Mouse (Mus musculus) gastrocnemius, adult 8-10 months (tissue): Measurements from ENCODE around the gene Eml5. TPM values are rescaled to one million over a fixed set of nuclear protein-coding genes. Genes with fewer than 3 reads are reported as not detected.

Experiments used
- DNase-seq, 2 experiments: peaks; one replicate each; pipeline ENCODE4 v3.0.0; 2022; ENCODE audit warnings: low spot score in 2 of 2
- total RNA-seq, 4 experiments: library from RNA; stranded (reverse); gene quantifications; 2 replicates each; pipeline ENCODE4 v1.2.4; 2022

Gene Eml5
- total RNA-seq, result 1 to 10 TPM; 1.7 to 4.7 (median 3.0) TPM

DNA sequence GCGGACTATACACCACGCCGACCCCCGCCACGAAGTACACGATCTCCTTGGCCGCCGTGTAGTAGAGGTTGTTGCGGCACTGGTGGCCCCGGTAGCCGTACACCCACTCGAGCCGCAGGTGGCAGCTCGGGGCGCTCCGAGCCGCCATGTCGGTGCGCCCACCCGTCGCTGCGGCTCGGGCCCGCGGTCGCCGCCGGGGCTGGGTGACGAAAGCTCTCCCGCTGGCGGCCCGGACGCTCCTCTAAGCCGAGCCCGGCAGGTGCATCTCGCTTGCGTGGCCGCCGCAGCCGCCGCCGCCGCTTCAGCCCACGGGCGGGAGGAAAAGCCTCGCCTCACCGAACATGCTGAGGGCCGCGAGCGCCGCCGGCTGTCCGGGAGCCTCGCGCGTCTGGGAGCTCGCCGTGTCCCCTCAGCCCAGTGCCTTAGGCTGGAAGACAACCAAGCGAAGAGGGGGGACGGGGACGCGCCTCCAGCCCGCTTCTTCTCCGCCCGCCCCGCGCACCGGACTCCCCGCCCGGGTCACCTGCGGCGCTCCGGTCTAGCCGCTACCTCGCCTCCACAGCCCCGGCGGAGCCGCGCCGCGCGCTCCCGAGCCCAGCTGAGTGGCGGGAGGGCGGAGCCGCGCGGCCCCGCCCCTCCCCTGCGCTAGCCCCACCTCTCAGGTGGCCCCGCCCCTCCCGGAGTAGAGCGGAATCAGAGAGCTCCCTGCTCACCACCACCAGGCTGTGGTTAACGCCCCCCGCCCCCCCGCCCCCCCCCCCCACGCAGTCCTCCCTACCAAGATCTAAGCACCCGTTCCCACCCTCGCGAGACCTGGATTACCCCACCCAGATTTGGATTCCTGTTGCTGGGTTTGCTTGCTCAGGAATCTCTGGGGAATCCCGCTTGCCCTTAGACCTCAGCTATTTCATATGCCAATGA lies at the start of gene Eml5:
TSS of gene Eml5 (minus strand) at position 604 of the 921 bp plus-strand sequence.
- peak; percentile 63 to 68 for DNase-seq

DNA sequence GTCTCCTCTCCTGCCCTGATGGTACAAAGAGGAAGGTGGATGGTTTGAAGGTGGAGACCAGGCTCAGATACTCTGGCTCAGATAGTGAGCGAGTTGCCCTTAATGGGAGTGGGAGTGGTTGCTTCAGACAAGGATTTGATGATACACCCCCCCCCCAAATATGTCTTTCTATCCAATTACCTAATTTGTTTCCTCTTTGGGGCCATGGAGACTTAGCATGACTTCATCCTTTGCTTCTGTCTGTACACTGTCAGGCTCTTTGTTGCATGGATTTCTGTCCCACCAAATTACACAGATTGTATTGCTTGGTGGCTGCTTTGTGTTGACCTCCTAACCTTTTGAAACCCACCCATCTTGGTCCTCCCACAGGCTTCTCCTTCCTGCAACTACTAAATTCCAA lies 31.6 kb upstream of the Eml5 start:
- no peak for DNase-seq

DNA sequence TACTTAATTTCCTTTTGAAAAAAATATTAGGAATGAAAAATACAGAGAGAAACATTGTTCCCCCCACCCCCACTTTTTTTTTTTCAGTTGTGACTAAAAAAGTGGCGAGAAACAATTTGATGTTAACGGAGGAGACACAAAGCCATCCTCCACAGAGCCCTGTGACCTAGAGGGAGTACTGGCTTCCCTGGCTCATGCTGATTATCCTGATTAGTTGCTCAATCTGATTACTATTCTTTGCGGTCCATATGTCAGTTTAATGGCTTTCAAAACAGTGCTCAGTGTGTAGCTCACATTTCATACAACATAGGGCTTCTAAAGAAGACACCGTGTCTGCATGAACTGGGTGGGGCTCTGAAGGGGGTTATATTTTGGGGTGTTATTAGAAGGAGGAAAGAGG lies 31.2 kb upstream of the Eml5 start:
- DNase-seq, result no peak

DNA sequence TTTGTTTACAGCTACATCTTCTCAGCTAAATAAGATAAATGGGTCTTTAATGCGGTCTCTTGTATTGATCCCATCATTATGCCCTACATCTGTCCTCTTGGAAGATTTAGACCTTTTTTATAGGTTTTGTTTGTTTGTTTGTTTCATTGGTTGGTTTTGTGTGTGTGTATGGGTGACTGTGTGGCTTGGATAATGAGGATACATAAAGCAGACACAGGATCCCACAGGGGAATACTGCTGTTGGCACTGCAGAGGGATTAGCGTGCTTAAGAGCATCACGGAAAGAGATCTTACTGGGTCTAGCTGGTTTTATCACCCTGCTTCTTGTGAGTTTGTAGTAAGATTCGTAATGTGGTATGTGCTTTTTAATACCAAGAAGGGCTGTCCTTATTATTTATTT lies 29.9 kb upstream of the Eml5 start:
- DNase-seq, result no peak

DNA sequence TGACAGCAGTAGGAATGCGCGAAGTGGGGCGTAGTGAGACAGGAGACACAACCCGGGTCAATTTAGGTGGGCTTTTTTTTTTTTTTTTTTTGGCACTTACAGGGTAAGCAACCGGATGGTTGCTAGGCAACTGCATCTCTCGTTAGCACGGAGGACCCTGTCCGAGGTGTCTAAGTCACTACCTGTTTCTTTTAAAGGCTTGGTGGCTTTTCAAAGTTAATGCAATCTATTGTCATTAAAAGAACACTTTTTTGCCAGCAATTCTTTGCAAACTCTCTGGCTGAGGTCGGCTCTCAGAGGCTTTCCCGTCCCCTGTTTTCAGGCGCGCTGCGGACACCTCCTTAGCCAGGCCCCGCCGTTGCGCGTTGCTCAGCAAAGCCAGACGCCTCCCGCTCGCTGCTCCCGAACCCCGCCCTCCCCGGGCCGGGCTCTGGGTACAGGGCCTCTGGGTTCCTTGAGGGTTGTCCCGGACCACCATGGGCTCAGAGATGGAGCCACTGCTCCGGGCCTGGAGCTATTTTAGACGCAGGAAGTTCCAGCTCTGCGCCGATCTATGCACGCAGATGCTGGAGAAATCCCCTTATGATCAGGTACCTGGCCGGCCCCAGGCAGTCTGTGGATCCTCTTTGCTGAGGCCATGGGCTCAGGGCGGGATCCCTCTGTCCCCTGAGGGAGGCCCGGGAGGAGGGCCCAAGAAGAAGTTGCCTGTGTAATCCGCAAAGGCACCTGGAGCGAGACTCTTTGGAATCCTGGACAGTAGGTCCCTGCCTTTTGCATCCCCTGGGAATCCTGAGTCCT lies 19.1 kb upstream of the Eml5 start, which contains the start of gene Ttc8:
TSS of gene Ttc8 (plus strand) at position 381 of the 798 bp plus-strand sequence.
- peak; percentile 84 to 85 for DNase-seq

DNA sequence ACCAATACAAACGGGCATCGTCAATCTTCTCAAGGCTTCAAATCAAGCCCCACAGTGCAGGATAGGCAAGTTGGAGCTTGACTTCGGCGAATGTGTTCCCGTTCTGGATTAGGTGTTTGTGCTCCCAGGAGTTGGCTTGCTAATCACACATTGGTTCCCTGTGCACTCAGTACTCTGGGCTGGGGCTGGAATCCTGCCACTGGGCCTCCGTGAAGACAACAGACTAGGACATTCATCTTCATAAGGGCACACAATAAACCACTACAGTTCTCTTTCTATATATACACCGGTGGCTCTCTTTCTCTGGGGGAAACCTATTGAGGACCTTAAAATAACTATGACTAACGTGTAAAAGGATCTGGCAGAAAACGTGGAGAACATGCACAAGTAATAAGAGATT lies 8.8 kb upstream of the Eml5 start:
- DNase-seq, result no peak

DNA sequence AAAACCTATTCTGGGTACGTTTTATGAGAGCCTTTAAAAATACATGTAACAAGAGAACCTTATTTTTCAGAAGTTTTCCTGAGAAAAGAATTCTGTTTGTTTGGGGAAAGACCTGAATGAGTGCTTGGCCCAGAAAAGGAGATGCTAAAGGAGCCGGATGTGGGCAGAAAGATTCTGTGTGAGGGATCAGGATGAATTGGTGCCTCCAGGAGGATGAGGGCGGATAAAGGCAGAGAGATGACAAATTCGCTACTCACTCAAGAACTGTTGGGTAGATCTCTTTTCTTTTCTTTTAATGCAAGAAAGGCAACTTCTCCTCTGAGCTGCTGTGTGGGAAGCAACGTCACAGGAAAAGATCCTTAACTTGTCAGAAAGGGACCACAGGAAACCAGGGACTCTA lies 4.2 kb upstream of the Eml5 start:
- DNase-seq, result no peak

DNA sequence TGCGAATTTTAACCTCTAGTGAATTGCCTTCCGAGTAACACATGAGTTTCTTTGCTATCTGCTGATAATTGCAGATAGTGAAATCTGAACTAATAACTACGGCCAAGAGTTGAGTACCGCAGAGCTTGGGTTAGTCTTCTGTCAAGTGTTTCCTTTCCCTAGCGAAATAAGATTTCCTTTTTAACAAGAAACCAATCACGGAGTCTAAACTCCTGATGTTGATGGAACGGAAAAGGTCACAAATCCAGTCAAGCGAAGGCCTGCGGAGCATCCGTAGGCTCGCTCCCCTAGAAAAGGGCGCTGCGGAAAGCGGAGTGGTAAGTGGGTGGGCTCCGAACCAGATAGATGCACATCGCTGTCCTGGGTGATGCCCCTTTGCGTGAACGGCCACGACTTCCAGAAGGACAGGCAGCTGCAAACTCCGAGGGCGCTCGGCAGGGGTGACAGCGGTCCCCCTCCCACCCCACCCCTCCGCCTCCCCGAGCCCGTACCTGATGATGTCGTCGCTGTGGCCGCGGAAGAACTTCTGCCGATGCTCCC lies 873 bp downstream of the Eml5 start:
- DNase-seq, result peak in 1 of 2 experiments; percentile 4

DNA sequence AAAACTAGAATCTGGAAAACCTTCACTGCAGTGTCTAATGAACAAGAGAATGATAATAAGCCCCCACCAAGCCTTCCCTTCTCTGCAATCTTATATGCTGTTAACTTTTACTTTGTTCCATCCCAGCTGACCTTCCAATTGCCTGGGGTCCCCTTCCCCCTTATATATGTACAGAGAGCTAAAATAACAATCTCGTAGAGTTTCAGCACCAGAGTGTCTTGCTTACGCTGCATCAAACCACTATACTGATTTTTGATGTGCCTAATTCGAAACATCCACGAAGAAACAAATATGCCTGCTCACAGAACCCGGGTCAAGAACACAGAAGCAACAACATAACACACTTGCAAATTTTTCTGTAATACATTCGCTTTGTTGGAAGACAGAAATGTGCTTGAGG lies 1.6 kb downstream of the Eml5 start:
- DNase-seq, result no peak

DNA sequence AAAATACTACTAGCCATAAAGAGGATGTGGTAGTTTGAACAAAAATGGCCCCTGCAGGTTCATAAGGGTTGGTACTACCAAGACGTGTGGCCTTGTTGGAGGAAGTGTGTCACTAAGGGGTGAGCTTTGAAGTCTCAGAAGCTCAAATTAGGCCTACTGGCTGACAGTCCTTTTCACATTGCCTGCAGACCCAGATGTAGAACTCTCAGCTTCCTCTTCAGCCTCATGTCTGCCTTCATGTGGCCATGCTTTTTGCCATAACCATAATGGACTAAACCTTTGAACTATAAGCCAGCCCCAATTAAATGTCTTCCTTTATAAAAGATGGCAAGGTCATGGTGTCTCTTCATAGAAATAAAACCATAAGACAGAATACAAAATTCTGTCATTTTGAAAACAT lies 4.5 kb downstream of the Eml5 start:
- DNase-seq, result no peak

DNA sequence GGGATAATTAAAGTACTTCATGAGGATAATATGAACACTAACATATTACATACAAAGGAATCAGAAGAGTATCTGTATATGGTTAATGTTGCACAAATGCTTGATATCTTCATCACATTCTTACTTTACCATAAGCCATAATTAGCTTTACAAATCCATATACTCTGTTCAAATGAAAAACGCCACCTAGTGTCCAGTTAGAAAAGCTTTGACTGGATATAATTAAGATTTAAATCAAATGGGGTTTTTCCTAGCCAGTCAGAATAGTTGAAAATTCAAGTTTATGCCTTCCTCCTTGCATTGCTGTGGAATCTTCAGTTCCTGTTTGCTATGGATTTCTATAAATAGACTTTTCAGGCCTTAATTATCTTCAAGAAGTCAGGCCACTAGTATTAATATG lies 16.8 kb downstream of the Eml5 start:
- DNase-seq, result no peak

DNA sequence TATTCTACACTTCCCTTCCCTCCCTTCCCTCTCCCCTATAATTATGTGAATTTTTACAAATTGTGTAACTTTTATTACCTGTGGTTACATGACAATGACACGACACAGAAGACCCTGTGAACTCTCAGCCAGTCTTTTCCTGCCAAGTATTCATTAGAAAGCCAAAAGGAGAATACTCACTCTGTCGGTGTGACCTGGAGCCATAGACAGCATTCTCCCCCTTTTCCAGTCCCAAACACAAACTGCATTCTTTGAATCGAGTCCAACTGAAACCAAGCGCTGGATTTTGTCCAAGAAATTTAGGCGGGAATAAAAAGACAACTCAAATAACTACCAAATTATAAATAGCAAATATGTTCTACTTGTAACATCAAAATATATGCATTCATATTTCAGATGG lies 19.5 kb downstream of the Eml5 start:
- DNase-seq, result no peak

DNA sequence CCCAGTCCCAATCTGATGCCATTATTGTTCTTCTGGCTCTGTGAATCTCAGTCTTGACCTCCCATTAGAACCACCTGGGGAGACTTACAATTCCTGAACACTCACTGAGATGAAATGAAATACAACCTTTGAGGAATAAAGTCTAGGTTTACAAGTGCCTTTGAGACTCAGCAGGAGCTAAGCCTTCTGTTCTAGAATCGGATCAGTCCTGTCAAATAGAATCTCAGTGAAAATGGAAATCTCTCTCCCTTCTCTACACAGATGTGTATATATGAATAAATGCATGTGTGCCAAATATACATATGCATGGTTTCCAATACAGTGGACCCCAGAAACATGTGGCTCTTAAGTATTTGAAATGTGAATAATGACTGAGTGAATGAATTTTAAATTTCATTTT lies 22.6 kb downstream of the Eml5 start:
- DNase-seq, result no peak

DNA sequence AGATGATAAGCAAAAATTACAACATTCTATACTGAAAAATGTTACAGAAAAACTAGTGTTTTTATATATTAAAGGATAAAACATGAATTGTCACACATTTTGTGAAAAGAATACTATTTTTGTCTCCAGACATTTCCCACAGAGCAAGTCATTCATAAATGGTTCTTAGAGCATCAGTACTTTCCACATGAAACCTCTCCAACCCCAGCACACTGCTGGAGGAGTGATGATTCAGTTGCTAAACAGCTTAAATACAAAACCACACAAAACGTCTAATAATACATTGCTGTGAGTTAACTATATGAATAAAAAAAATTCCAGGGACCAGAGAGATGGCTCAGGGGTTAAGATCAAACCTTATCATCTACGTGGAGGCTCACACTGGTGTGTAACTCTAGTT lies 26.1 kb downstream of the Eml5 start:
- no peak for DNase-seq

DNA sequence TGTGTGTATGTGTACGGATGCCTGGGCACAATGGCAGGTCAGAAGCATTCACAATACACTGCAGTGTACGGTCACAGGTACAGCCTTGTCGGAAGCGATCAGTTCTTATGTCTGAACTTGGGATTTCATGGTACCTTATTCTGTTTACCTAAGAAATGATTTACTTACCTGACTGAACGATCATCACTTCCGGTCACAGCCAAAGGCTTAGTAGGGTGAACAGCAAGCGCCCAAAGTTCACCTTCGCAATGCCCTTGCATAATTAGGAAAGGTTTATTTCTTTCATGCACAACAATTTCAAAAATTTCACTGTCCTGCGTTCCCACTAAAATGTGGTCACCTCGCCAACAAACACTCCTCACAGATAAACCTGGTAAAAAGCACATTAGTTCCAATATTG lies 28.4 kb downstream of the Eml5 start:
- DNase-seq, result no peak

DNA sequence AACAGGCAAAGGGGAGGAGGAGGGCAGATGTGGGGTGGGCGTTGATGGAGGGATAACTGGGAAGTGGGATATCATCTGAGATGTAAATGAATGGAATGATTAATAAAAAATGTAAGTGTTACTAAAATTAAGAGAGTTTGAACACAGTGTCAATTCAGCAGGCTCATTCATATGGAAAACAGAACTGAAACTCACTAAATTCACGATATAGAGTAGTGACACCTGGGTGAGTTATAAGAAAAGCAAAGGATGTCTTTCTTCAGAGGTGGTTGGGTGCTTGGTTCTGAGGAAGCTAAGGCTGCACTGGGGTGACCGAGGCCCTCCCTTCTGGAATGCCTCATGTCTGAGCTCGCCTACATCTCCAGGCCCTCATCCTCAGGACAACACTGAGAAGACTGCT lies 37.8 kb downstream of the Eml5 start:
- DNase-seq, result no peak

DNA sequence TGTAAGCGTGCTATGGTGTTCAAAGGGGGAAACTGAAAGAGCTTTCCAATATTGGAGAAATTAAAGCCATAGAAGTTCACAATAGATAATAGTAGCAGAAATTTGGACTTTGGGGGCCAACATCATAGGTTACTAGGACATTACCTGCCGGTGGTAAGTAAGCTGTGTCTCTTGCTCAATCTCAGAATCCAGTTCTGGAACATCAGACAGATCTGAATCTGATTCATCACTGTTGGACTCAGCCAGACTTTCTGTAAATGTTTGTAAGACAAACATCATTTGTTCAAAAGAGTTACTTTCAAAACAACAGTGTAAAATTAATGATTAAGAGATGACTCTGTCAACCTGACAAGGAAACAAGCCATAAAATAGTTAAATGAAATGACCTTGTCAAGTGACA lies 41.0 kb downstream of the Eml5 start:
- DNase-seq, result no peak

DNA sequence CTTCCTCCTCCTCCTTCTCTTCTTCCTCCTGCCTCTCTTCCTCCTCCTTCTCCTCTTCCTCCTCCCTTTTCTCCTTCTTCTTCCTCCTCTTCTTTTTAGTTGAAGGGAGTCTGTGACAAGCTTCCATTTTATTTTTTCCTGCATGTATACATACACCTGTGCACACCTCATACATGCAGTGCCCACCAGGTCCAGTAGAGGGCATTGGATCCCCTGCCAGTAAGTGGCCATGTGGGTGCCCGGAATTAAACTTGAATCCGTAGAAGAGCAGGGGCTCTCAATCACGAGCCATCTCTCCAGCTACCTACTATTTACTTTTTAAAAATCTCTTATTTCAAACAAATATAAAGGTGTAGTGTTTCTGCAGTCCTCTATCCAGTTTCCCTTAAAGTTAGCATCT lies 50.5 kb downstream of the Eml5 start:
- no peak for DNase-seq

DNA sequence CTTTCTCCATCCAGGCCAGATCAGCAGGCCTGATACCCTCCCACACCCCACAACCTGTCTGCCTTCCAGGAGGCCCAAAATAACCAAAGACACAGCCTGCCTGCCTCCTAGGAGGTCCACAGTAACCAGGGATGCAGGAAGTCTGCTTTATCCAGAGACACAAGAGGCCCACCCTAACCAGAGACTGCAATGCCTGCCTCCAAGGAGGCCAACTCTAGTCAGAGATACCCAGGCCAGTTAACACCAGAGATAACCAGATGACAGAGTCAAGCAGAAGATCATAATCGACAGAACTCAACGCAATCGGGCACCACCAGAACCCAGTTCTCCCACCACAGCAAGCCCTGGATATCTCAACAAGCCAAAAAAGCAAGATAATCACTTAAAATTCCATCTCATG lies 56.5 kb downstream of the Eml5 start:
- DNase-seq, result no peak

DNA sequence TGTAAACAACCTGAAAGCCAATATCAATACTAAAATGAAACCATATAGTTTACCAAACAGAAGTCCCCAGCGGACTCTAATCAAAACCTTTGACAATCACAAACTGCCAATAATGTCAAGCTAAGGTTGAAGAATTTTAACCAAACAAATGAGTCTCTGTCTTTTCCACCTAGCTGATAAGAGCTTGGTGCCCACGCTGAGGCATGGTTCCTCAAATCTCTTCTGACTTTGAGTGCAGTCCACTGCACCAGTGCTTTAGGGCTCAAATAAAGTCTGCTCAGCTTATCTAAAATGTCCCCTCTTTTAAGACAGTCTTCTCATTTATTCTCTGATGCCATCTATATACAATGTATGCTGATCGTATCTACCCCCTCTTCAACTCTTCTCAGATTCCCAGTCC lies 61.1 kb downstream of the Eml5 start:
- DNase-seq, result no peak

DNA sequence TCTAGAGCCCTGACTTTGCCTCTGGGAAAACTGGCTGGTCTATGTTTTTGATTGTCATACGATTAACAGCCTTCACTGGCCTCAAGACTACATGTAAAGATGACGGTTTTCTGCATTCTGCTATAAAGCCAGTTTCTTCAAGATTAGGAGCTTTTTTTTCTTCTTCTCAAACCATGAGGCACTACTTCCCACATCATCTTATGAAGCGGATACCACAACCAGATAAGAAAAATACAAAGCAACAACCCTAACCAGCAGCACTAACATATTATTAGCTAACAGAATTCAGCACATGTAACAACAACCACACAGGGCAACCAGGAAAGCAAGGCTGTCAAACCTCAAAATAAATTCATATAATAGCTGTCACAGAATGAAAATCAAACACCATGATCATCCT lies 63.3 kb downstream of the Eml5 start:
- no peak for DNase-seq

DNA sequence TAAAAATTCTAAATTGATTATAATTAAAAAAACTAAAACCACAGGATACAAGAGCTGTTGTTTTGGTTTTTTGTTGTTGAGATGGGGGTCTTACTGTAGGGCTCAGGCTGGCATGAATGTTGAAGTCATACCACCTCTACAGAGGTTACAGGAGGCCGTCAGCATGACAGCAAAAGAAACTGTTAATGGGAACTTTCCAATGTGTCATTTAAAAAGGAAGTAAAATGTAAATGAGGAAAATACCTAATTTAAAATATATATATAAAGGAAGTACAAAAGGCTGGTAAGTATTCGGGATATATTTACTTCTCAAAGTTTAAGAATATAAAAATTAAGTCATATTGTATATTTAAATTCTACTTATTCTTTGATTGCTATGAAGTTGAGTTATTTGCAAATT lies 65.8 kb downstream of the Eml5 start:
- no peak for DNase-seq
